Mouse (Mus musculus) CH12.LX (cell line): ENCODE data around the gene A3galt2. TPM values are rescaled to one million over a fixed set of nuclear protein-coding genes. Genes with fewer than 3 reads are reported as not detected.

Source experiments
- DNase-seq: peaks from one replicate; pipeline ENCODE4 v3.0.0-alpha.2; 2013; ENCODE audit errors: extremely low read depth
- H3K27ac ChIP-seq: 2 replicates; pipeline ENCODE4 v1.5.1; 2012; ENCODE audit warnings: low read depth, mild to moderate bottlenecking, control low read depth, moderate library complexity; ENCODE audit not compliant: insufficient read depth
- H3K27me3 ChIP-seq: replicated peaks from 2 replicates; pipeline ENCODE3; 2012; ENCODE audit warnings: inconsistent platforms
- H3K36me3 ChIP-seq, 2 experiments: replicated peaks in 1 of 2; 2 replicates each; pipeline versions ENCODE3 to v1.6.1; 2012; ENCODE audit warnings: inconsistent platforms in 1 of 2, low read length in 1 of 2, mild to moderate bottlenecking in 1 of 2, mixed read lengths in 1 of 2, moderate library complexity in 1 of 2; ENCODE audit not compliant: control insufficient read depth in 1 of 2, insufficient read depth in 1 of 2
- H3K4me1 ChIP-seq, 2 experiments: 2 replicates each; pipeline ENCODE4 v1.6.1; 2012; ENCODE audit warnings: inconsistent platforms in 1 of 2, moderate library complexity in 1 of 2; ENCODE audit not compliant: insufficient read depth in 2 of 2, control insufficient read depth in 1 of 2
- H3K4me2 ChIP-seq: 2 replicates; pipeline ENCODE4 v1.6.1; 2012; ENCODE audit warnings: low read depth, mild to moderate bottlenecking, control low read depth; ENCODE audit not compliant: poor library complexity, insufficient read depth, severe bottlenecking
- H3K4me3 ChIP-seq, 3 experiments: fragments of 150-350 bp in 1 of 3; sonication (generic) in 1 of 3; replicated peaks in 1 of 3; 2 replicates each; pipeline versions ENCODE3 to v1.5.1; 2011 to 2012; ENCODE audit warnings: low read depth in 2 of 3, low read length in 2 of 3, mild to moderate bottlenecking in 2 of 3, moderate library complexity in 2 of 3, control low read depth in 1 of 3, improper control_type of control experiment in 1 of 3, inconsistent platforms in 1 of 3, mixed read lengths in 1 of 3; ENCODE audit not compliant: poor library complexity in 1 of 3
- H3K79me2 ChIP-seq: replicated peaks from 2 replicates; pipeline ENCODE4 v1.6.1; 2012; ENCODE audit warnings: mild to moderate bottlenecking, moderate library complexity; ENCODE audit not compliant: control insufficient read depth, poor library complexity, insufficient read depth, severe bottlenecking; ENCODE audit errors: extremely low read depth
- H3K9ac ChIP-seq: 2 replicates; pipeline ENCODE4 v1.6.1; 2012; ENCODE audit warnings: low read depth, mild to moderate bottlenecking, control low read depth, moderate library complexity; ENCODE audit not compliant: insufficient read depth
- H3K9me3 ChIP-seq: replicated peaks from 2 replicates; pipeline ENCODE3; 2012; ENCODE audit warnings: low read length, inconsistent platforms, mixed read lengths
- BHLHE40 ChIP-seq: IDR thresholded peaks from 2 replicates; pipeline ENCODE4 v1.6.1; 2011; ENCODE audit warnings: mild to moderate bottlenecking, low read depth, low read length, improper control_type of control experiment
- E2F4 ChIP-seq: IDR thresholded peaks from 2 replicates; pipeline ENCODE4 v1.6.1; 2011; ENCODE audit warnings: low read depth, low read length, improper control_type of control experiment; ENCODE audit not compliant: insufficient replicate concordance
- ELF1 ChIP-seq: IDR thresholded peaks from 2 replicates; pipeline ENCODE4 v1.6.1; 2014; ENCODE audit warnings: low read depth, mild to moderate bottlenecking, inconsistent platforms, low read length, improper control_type of control experiment
- EP300 ChIP-seq: IDR thresholded peaks from 2 replicates; pipeline ENCODE4 v1.6.1; 2011; ENCODE audit warnings: low read length, improper control_type of control experiment
- ETS1 ChIP-seq: conservative IDR thresholded peaks from 2 replicates; pipeline ENCODE4 v1.6.1; 2012; ENCODE audit warnings: low read depth, mild to moderate bottlenecking, inconsistent platforms, low read length, improper control_type of control experiment, moderate library complexity
- IRF4 ChIP-seq: IDR thresholded peaks from 2 replicates; pipeline ENCODE4 v1.6.1; 2014; ENCODE audit warnings: low read depth, mild to moderate bottlenecking, inconsistent platforms, low read length, improper control_type of control experiment
- JUN ChIP-seq: IDR thresholded peaks from 2 replicates; pipeline ENCODE4 v1.6.1; 2011; ENCODE audit warnings: low read depth, mild to moderate bottlenecking, low read length, improper control_type of control experiment, moderate library complexity; ENCODE audit not compliant: insufficient read depth
- KAT2A ChIP-seq: IDR thresholded peaks from 2 replicates; pipeline ENCODE4 v1.6.1; 2012; ENCODE audit warnings: low read length, improper control_type of control experiment, inconsistent platforms; ENCODE audit not compliant: insufficient replicate concordance
- MAFK ChIP-seq: IDR thresholded peaks from 2 replicates; pipeline ENCODE4 v1.6.1; 2011; ENCODE audit warnings: low read length, improper control_type of control experiment; ENCODE audit not compliant: insufficient replicate concordance
- MAX ChIP-seq: IDR thresholded peaks from 2 replicates; pipeline ENCODE4 v1.6.1; 2011; ENCODE audit warnings: low read length, improper control_type of control experiment
- MEF2A ChIP-seq: IDR thresholded peaks from 2 replicates; pipeline ENCODE4 v1.6.1; 2014; ENCODE audit warnings: low read depth, mild to moderate bottlenecking, inconsistent platforms, low read length, improper control_type of control experiment, borderline replicate concordance
- MXI1 ChIP-seq: IDR thresholded peaks from 2 replicates; pipeline ENCODE4 v1.6.1; 2011; ENCODE audit warnings: mild to moderate bottlenecking, low read depth, low read length, improper control_type of control experiment
- NELFE ChIP-seq: IDR thresholded peaks from 2 replicates; pipeline ENCODE4 v1.6.1; 2011; ENCODE audit warnings: low read depth, low read length, improper control_type of control experiment
- PAX5 ChIP-seq: IDR thresholded peaks from 2 replicates; pipeline ENCODE4 v1.6.1; 2012; ENCODE audit warnings: low read length, inconsistent platforms, mixed read lengths
- POLR2A ChIP-seq: IDR thresholded peaks from 2 replicates; pipeline ENCODE4 v1.6.1; 2011; ENCODE audit warnings: low read depth, mild to moderate bottlenecking, improper control_type of control experiment, low read length
- RAD21 ChIP-seq: IDR thresholded peaks from 2 replicates; pipeline ENCODE4 v1.6.1; 2011; ENCODE audit warnings: low read depth, mild to moderate bottlenecking, low read length, improper control_type of control experiment, moderate library complexity
- RCOR1 ChIP-seq: conservative IDR thresholded peaks from 2 replicates; pipeline ENCODE4 v1.6.1; 2012; ENCODE audit warnings: low read depth, mild to moderate bottlenecking, inconsistent platforms, low read length, improper control_type of control experiment
- SMC3 ChIP-seq: IDR thresholded peaks from 2 replicates; pipeline ENCODE4 v1.6.1; 2011; ENCODE audit warnings: low read depth, low read length, improper control_type of control experiment
- UBTF ChIP-seq: IDR thresholded peaks from 2 replicates; pipeline ENCODE4 v1.6.1; 2012; ENCODE audit warnings: low read depth, mild to moderate bottlenecking, inconsistent platforms, low read length, improper control_type of control experiment, moderate library complexity
- USF1 ChIP-seq: IDR thresholded peaks from 2 replicates; pipeline ENCODE4 v1.6.1; 2014; ENCODE audit warnings: low read depth, mild to moderate bottlenecking, inconsistent platforms, low read length, improper control_type of control experiment
- USF2 ChIP-seq: conservative IDR thresholded peaks from 2 replicates; pipeline ENCODE4 v1.6.1; 2011; ENCODE audit warnings: low read depth, low read length, improper control_type of control experiment
- ZC3H11A ChIP-seq: IDR thresholded peaks from 2 replicates; pipeline ENCODE4 v1.6.1; 2012; ENCODE audit warnings: low read depth, mild to moderate bottlenecking, inconsistent platforms, low read length, improper control_type of control experiment
- dilution Hi-C: fragments of 300-500 bp; cut with MboI; formaldehyde crosslinking; loops from 2 replicates; pipeline ENCODE4 v1.14.3; 2020; ENCODE audit warnings: low sequenced_read_pairs; ENCODE audit not compliant: extremely low pct_unique_long_range_greater_than_20kb, extremely low pct_ligation_motif_present
- in situ Hi-C: fragments of 300-500 bp; cut with MboI; formaldehyde crosslinking; loops from 3 replicates; pipeline ENCODE4 v1.14.3; 2019; ENCODE audit warnings: low sequenced_read_pairs, low pct_ligation_motif_present, low pct_unique_long_range_greater_than_20kb, mixed read lengths
- polyA plus RNA-seq: library from polyadenylated mRNA; unstranded; fragments of >175 nt; gene quantifications from 2 replicates; pipeline ENCODE4 v1.2.1, GENCODE M21; 2012; ENCODE audit warnings: low read depth; ENCODE audit not compliant: insufficient read length
- total RNA-seq, 2 experiments: library from RNA; depleted of rRNA; stranded (reverse); fragments of 300-350 nt in 1 of 2; fragments of >200 nt in 1 of 2; gene quantifications; 2 replicates each; pipeline ENCODE4 v1.2.3; 2012 to 2014

The A3galt2 gene
- total and polyA plus RNA-seq, 3 experiments, result 0.04 to 0.11 TPM; not detected in 1

GRCm38 (mm10) chr4:128796788-128797187 lies 41.6 kb downstream of the A3galt2 start:
- no peak for DNase-seq
- dilution Hi-C loops, result no loop called here
- no peaks in the 10 kb centered on the region for H3K27me3 ChIP-seq

GRCm38 (mm10) chr4:128801675-128802465 lies 46.7 kb downstream of the A3galt2 start:
- Histone ChIP-seq H3K9me3 (peaks cover under 1% of the 10 kb centered on the region), H3K4me3 (no peak overlapping the region)
- in situ Hi-C loops, result no loop called here
- dilution Hi-C loops, result no loop called here
- TF ChIP-seq MAX (0 out of 2 replicates have a peak, but pooled peaks have one; percentile 13), KAT2A (no peak)
- TF ChIP-seq, all 38 proteins: peak for 1
- Histone ChIP-seq H3K27me3 (no peaks in the 10 kb centered on the region), H3K4me2 (0 out of 2 replicates have a peak overlapping the region, but pooled peaks have one; percentile 1), H3K36me3 (peaks cover 0 to 21% of the 10 kb centered on the region in 2 experiments), H3K9ac (no peak overlapping the region), H3K4me1 (peaks cover 32 to 78% of the 10 kb centered on the region in 2 experiments), H3K27ac (no peak overlapping the region), H3K79me2 (peaks cover 59% of the 10 kb centered on the region)
- DNase-seq, result no peak

More at GRCm38 (mm10) chr4:128796788-128797187, 41.6 kb downstream of the A3galt2 start:
- H3K9ac ChIP-seq, result no peak overlapping the region
- TF ChIP-seq E2F4 (no peak), USF1 (no peak), MXI1 (no peak), SMC3 (no peak), ETS1 (no peak), USF2 (no peak), NELFE (no peak), MAFK (no peak), IRF4 (no peak), ELF1 (no peak), ZC3H11A (no peak), MEF2A (no peak), RCOR1 (no peak), JUN (no peak), EP300 (no peak), BHLHE40 (no peak), RAD21 (no peak), UBTF (no peak), PAX5 (no peak), POLR2A (no peak)
- no peak overlapping the region for H3K4me3 ChIP-seq
- peaks cover 58 to 92% of the 10 kb centered on the region in 2 experiments for H3K4me1 ChIP-seq
- H3K27ac ChIP-seq, result no peak overlapping the region
- peak overlapping the region; percentile 33; the same call in 1 of the 2 replicates for H3K4me2 ChIP-seq
- H3K9me3 ChIP-seq, result no peaks in the 10 kb centered on the region
- peaks cover 31% of the 10 kb centered on the region for H3K79me2 ChIP-seq
- peaks cover 3 to 38% of the 10 kb centered on the region in 2 experiments for H3K36me3 ChIP-seq
- in situ Hi-C loops, result no loop called here
